Mouse (Mus musculus) activated CD4-positive, CD25-positive, alpha-beta regulatory T cell, adult 9 weeks (primary cell): ENCODE data around the gene Nkiras1. TPM values are rescaled to one million over a fixed set of nuclear protein-coding genes. Genes with fewer than 3 reads are reported as not detected.

Experiments used
- polyA plus RNA-seq: library from polyadenylated mRNA; unstranded; fragments of 100-300 nt; shearing (Covaris generic); gene quantifications from one replicate; pipeline ENCODE4 v1.2.1, GENCODE M21; 2017

Nkiras1 gene
- polyA plus RNA-seq = 23.0 TPM

DNA sequence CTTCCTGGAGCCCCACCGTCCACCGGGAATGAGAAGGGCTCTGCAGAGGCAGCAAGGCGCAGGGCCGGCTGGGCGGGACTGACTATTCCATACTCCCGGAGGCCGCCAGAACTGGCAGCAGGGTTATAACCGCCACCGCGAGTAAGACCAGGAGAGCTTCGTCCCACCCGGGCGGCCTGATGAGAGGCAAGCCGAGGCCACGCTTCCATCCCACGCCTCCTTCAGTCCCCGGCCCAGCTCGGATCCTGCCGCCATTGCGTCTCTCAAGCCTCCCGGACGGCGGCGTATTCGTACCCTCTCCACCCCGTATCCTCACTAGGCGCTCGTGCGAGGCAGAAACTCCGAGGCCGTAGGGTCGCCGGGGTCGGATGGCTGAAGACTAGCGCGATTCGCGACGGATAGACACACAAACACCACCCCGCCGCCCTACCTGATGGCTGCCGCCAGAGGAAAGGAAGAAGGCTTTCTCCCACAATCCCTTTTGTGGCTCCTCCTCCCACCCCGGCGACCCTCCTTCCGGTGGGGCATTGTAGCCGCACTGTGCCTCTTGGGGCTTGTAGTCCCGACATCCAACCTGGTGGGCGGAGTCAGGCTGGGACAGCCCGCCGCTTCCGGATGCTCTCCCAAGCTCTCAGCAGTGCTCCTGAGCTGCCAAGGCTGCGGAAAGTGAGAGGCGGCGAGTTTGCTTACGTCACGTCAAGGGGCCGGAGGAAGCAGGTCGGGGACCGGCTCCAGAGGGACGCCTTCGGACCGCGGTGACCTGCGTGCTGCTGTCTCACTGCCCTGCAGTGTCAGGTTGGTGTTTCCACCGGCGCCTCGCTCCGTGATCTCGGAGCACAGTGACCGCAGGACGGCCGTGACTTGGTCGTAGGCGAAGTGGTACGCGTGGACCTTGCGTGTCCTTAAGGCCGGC is at the start of gene Nkiras1, which contains the start of gene Rpl15:
Nkiras1 (plus strand) TSS at position 608 of the 913 bp plus-strand sequence.
Rpl15 (minus strand) TSS at position 863 of the 913 bp plus-strand sequence.

GRCm38 (mm10) chr14:18238750-18239731 is 31.9 kb upstream of the Nkiras1 start, which contains the start of gene Nr1d2:
TSS of gene Nr1d2 (minus strand) at chr14:18239127.

GRCm38 (mm10) chr14:18331693-18332131 is 60.8 kb downstream of the Nkiras1 start, which contains the start of gene Ube2e1:
TSS of gene Ube2e1 (minus strand) at chr14:18331859.

Other genes with a start within 250 kb of the Nkiras1 start
- 10.4 TPM for gene Nr1d2, start 32.0 kb upstream of the Nkiras1 start, polyA plus RNA-seq
- 736 TPM for gene Rpl15, start 255 bp downstream of the Nkiras1 start, polyA plus RNA-seq
- 105 TPM for gene Ube2e1, start 60.7 kb downstream of the Nkiras1 start, polyA plus RNA-seq